Mouse (Mus musculus) heart, postnatal 14 days (tissue): ENCODE data around the gene Ripk3. TPM values are rescaled to one million over a fixed set of nuclear protein-coding genes. Genes with fewer than 3 reads are reported as not detected.

Experiments
- DNase-seq, 2 experiments: peaks; one replicate each; pipeline ENCODE4 v3.0.0; 2021 to 2022
- intact Hi-C: fragments of 180-260 bp; cut with DNase I; formaldehyde crosslinking; loops from one replicate; pipeline ENCODE4 v1.15.1; 2025
- long read RNA-seq, 2 experiments: library from polyadenylated mRNA; stranded (forward); transcript quantifications; one replicate each; pipeline ENCODE4 v2.0.0; 2021
- total RNA-seq, 2 experiments: library from RNA; stranded (reverse); gene quantifications; 2 replicates each; pipeline ENCODE4 v1.2.3; 2021

The Ripk3 gene
- 1 to 10 TPM; 4.4 to 6.1 TPM for total RNA-seq
- long read RNA-seq, experiment 1, transcript Ripk3-201 (10 exons, 1,892 nt) = major isoform, 8 of 10 reads
- long read RNA-seq, experiment 1, partial matches to known transcripts = 1 of 10 reads
- long read RNA-seq, experiment 1, other reads (novel, unspliced or antisense) = 1 of 10 reads
- long read RNA-seq, experiment 2, partial matches to known transcripts = 1 of 4 reads
- long read RNA-seq, experiment 2, other reads (novel, unspliced or antisense) = 0 of 4 reads

DNA sequence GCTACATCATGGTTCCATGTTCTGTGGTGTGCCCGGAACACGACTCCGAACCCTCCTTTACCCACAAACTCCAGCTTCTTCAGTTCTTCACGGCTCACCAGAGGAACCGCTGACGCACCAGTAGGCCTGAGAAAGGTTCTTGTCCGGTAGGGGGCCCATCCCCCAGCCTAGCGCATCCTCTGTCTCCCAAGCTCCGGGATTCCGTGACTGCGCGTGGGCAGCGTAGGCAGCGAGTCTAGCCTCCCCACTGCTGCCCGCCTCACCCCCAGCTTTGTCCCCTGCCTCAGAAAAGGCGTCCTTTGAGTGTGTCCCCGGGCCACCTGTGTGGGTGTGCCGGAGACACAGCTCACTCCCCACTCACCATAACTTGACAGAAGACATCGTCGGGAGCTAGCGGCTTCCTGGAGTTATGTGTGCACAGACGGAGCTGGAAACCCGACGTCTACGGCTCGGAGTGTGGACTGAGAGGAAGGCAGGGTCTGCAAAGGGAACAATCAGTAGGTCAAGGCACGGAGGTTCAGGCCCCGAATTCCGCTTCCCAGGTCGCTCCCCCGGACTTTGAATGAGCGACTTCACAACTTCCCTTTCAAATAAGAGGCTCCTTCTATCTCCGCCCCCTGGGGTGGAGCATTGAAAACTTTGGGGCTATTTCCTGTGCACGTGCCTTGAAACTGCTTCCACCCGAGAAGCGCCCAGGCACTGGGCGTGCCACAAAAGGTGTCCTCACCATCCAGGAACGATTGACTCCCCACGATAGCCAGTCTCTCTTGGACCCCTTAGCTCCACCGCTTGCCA, at the start of gene Ripk3:
Gene Ripk3 (minus strand): TSS at position 610 of the 795 bp plus-strand sequence.
- DNase-seq = peak; percentile 36 to 44
- intact Hi-C loops = no loop called here

DNA sequence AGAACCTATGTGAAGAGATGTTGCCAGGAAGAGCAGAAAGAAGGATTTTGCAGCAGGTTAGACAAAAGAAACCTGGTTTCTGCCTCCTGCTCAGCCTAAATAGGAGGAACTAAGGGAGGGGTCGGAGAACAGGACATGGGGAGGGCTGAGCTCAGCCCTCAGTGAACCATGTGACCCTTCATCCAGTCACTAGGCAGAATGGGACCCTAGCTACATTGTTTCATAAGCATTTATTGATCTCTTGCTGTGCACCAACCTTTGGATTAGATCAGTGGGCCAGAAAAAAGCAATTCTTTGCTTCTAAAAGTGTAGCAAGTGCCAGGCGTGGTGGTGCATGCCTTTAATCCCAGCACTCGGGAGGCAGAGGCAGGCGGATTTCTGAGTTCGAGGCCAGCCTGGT, 49.6 kb upstream of the Ripk3 start:
- DNase-seq = no peak

DNA sequence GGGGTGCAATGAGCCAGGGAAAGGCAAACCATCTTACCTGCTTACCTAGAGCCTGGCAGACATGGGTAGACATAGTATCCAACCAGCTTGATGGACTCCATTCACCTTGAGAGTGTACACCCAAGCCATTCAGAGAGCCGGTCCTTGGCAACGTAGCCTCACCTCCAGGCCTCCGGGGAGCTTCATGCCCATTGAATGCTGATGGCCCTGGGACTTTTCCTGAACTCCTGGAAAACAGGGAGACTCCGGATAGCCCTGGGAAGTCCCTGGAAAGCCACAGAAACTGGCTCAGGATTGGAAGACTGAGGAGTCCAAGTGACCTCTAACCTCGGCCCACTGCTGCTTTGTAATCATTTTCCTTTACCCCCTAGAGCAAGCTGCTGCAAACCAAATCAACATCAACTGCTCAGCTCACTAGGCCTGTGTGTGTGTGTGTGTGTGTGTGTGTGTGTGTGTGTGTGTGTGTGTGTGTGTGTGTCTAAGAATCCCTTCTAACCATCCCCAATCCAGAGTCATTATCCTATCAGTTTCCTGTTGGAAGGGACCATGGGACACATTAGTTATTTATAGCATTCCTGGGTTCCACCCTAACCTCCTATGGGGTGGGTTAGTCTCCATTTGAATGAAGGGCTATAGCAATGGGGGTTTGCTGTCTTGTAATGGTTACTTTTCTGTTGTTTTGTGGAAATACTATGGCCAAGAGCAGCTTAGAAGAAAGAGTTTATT, 46.3 kb upstream of the Ripk3 start:
- no peak for DNase-seq
- intact Hi-C loops = no loop called here

More for the DNA sequence above, 49.6 kb upstream of the Ripk3 start:
- intact Hi-C loops = no loop called here

DNA sequence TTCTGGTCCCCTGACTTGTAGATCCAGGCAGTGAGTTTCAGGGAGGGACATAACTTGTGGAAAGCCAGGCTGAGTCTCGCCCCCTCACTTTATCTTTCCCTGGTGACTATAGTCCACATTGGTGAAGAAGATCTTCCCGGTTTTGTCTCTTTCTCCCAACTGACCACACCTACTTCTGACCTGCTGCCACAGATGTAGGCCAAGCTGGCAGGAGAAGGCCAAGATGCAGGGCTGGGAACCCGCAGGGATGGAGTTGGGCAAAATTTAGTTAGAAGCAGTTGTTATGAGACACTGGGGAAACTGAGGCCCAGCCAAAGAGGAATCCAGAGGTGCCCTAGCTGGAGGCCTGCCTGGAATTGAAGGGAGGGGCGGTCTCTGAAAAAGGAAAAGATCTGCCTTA, 44.5 kb upstream of the Ripk3 start:
- DNase-seq = no peak
- intact Hi-C loops = no loop called here

DNA sequence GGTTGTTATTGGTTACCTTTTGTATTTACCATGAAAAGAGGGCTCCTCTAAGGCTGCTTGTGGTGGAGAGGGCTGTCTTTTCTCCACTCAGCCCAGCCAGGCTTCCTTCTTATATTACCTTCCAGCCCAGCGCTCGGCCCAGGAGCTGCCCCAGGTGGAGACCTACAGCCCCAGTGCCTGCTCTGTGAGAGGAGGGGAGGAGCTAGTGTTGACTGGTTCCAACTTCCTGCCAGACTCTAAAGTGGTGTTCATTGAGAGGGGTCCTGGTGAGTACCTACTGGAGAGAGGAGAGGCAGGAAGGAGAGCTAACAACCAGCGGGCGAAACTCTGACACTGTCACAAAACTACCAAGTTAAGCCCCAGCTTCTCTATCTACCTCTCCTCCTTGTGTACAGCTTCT, 41.7 kb upstream of the Ripk3 start:
- intact Hi-C loops = no loop called here
- DNase-seq = no peak

DNA sequence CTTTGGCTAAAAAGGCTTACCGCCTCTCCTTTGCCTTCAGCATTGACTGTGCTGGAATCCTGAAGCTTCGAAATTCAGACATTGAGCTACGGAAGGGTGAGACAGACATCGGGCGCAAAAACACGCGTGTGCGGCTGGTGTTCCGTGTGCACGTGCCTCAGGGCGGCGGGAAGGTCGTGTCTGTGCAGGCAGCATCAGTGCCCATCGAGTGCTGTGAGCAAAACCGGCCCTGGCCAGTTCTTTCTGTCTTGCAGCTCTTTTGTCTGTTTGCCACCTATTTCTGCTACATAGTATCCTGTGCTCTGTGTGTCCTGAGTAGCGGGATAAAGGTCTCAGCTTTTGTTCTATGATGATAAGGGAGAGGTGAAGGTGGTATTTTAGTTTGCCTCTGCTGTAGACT, 41.2 kb upstream of the Ripk3 start:
- intact Hi-C loops = no loop called here
- no peak for DNase-seq

DNA sequence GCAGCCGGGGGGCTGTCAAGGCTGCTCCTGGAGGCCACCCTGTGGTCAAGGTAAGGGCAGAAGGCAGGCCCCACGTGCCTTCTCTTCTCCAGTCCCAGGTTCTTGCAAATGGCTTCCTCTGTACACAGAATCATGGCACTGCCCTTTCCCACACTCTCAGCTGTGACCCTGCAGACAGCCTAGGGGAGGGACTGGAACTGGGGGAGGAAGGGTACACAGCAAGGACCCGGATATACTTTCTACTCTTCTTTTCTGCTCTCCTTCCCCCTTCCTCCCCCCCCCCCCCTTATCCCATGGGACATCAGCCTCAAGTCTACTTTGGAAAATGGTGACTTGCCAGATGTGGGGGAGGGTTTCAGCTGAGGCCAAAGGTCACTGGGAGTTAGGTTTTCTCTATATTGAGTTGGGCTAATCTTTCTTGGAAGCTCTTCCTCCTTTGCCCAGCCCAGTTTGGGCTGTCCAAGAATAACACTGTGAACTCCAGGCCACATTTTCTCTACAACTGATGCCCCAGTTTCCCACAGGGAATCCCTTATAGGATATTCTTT, 40.1 kb upstream of the Ripk3 start:
- intact Hi-C loops = no loop called here
- peak in 1 of 2 experiments; percentile 42 for DNase-seq

DNA sequence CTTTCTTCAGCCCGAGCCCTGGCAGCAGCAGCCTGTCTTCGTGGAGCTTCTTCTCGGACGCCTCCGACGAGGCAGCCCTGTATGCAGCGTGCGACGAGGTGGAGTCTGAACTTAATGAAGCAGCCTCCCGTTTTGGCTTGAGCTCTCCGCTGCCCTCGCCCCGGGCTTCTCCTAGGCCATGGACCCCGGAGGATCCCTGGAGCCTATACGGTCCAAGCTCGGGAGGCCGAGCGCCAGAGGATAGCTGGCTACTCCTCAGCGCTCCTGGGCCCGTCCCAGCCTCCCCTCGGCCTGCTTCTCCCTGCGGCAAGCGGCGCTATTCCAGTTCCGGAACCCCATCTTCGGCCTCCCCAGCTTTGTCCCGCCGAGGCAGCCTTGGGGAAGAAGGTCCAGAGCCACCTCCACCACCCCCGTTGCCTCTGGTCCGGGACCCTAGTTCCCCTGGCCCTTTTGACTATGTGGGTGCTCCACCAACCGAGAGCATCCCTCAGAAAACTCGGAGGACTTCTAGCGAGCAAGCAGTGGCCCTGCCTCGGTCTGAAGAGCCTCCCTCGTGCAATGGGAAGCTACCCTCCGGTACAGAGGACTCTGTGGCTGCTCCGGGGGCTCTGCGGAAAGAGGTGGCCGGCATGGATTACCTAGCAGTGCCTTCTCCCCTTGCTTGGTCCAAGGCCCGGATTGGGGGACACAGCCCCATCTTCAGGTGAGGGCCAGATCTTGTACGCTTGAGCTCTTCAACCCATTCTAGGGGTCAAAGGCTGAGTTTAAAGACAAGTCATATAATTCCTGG, 38.1 kb upstream of the Ripk3 start:
- intact Hi-C loops = no loop called here
- peak in 1 of 2 experiments; percentile 28 for DNase-seq

DNA sequence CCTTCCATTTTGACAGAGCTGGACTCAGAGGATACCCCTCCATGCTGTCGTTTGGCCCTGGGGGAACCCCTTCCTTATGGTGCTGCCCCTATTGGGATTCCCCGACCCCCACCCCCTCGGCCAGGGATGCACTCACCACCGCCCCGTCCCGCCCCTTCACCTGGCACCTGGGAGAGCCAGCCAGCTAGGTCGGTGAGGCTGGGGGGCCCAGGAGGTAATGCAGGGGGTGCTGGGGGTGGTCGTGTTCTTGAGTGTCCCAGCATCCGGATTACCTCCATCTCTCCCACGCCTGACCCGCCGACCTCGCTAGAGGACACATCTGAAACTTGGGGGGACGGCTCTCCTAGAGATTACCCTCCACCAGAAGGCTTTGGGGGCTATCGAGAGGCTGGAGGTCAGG, 37.5 kb upstream of the Ripk3 start:
- intact Hi-C loops = no loop called here
- DNase-seq = peak in 1 of 2 experiments; percentile 6

DNA sequence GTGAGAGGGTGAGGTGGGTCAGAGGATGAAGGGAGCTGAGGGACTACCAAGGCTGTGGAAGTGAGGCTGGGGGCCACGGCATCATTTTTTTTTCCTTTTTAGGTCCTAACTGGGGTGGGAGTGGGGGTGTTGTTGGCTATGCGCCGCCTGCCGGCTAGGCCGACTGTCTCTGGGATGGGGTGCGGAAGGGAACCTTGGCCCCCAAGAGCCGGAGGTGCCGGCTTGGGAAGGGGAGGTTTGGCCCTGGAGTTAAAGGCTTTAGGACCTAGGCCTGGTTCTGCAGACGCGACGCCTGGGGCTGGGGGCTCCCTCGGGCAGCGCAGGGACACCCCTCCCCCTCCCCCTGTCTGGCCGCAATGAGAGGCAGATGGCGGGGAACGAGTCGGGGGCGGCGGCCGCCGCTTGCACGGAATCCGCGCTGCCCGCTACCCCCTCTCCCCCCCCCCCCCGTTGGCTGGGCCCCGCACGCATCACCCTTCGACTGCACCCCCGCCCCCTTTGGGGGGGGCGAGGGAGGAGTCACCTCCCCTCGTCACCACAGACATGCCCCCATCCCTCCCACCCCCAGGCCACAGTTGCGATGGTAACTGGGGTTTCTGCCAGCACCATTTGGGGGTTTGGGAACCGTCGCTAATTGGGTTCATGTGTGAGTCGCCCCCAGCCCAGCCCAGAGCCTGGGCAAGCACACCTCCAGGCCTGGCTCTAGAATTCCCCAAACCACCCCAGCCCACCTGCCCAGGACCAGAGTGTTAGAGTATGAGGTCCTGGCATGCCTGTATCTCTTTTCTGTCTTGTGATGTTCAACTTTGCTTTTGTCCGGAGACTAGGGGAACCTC, 36.8 kb upstream of the Ripk3 start:
- DNase-seq = peak; percentile 43 to 55
- intact Hi-C loops = no loop called here

DNA sequence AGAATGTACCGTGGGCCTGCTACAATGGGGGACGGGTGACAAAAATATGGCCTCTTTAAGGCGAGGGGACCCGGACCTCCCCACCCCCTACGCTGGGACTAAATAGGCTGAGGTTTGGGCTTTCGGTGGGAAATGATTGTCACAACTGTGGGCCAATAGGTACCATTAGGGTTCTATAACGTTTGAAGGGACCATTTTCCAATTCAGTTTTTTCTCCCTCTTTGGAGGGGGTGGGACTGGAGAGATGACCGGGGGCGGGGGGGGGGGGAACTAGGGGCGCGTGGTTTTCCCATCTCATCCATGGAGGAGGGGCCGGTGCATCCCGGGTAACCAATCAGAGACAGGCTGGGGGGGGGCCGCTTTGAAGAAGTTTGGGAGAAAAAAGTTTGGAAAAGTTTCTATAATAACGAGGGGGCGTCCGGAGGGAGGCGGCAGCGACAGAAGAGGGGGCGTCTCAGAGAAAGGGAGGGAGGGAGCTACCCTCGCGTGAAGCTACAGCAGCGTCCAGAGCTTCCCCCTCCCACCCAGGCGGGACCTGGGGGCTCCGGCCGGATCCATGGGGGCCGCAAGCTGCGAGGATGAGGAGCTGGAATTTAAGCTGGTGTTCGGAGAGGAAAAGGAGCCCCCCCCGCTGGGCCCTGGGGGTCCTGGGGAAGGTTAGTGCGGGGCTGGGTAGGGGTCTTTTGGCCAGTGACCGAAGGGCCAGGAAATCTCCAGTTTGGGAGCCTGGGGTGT, 36.0 kb upstream of the Ripk3 start:
- intact Hi-C loops = no loop called here
- peak; percentile 45 to 57 for DNase-seq

DNA sequence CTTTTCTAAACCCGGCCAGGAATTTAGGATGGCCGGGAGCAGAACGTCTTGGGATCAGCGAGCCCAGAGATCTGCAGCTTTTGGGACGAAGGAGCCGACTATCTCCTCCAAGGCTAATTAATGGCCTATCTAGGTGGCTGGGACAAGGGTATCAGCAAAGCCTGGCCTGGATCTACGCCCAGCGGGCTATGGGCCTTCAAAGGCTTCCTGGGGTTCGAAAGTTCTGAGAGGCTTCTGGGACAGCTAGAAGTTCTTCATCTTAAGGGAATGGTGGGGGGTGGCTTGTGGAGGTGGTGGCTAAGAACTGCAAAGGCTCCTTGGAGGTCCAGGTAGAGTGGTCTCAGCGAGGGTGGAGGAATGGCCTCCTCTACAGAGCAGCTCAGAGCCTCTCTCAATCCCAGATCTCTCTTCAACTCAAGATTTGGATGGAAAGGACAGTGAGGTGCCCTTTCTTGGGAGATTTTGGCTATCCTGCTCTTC, 35.4 kb upstream of the Ripk3 start:
- DNase-seq = peak; percentile 55 to 58

DNA sequence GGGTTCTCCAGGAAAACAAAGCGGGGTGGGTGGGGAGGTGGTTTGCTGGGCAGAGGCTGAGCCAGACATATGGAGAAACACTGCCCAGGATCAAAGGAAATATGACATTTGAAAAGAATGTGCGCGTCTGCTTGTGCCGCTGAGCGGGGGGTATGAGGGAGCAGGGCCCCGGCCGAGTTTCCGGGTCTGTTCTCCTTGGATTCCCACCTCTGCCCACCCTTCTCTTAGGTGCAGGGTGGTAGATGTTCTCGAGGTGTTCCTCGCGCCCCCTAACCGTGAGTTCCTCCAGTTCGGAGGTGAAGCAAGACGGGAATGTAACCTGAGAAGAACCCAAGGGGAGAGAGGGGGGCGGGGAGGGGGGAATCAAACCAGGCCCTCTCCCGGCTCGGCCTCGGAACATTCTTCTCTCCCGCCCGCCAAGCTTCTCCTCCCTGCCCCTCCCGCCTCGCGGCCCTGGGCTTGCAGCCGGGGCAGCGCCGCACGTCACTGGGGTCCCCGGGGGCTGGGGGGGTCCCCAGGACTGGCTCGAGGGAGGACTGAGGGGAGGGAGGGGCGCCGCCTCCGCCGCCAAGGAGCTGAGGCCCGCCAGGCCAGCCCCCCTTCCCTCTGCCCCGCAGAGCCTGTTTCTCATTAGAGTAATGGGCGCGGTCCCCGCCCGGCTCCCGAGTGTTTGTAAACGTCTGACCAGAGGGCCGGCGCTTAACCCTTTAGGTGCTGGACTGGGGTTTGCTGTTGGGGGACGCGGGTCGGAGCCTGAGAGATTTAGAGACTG, 34.5 kb upstream of the Ripk3 start, which contains the start of gene Nfatc4:
Gene Nfatc4 (plus strand): TSS at position 154 of the 772 bp plus-strand sequence.
- intact Hi-C loops = loop anchor here (1.0 to 2.0 kb wide), 4 partner anchors 32 to 95 kb away; partner anchors contain the start of genes Adcy4 and Nynrin
- peak; percentile 89 to 90 for DNase-seq

More for the DNA sequence above, 35.4 kb upstream of the Ripk3 start:
- intact Hi-C loops = no loop called here

DNA sequence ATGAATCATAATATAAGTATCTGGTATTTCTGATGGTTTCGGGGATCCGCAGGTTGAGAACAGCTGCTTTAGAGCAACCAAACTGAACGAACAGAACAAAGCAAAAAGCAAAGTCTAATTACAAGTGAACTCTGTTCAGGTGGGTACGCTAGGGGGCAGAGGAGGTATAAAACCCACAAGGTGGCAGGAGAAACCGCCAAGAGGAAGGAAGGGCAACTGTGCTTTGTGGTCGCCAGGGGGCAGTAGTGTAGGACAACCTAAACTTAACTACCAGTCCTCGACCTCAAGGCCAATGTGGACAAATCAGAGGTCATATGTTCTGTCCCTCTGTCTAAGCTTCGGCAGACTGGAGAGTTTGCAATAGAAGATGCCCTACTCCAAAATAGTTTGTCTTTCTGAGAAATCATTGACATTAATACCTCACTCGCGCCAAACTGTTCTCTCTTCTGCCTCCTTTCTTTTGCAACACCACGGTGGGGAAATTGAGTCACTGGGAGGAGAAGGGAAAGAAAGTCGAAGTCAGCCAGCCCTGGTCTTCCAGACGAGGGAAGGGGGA, 33.8 kb upstream of the Ripk3 start:
- DNase-seq = peak; percentile 83 to 90
- intact Hi-C loops = loop anchor here (1.0 to 2.0 kb wide), 4 partner anchors 32 to 96 kb away; partner anchors contain the start of genes Adcy4 and Nynrin

DNA sequence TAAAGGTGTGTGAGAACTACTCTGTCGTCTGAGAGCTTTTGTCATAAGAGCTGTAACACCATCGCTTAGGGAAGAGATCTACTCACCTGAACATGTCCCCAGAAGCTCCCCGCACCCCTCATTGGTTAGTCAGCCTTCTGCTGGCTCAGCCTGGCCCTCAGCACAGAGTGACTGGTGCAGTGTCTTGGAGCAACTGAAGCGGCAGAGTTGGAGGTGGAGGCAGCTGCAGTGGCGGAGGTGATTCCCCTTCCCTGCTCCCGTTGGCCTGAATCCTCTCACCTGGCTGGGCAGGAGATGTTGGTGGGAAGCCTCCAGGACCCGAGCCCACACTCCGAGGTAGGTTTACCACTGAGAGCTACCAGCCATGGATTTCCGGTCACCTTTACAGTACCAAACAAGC, 31.9 kb upstream of the Ripk3 start:
- DNase-seq = no peak
- intact Hi-C loops = no loop called here

DNA sequence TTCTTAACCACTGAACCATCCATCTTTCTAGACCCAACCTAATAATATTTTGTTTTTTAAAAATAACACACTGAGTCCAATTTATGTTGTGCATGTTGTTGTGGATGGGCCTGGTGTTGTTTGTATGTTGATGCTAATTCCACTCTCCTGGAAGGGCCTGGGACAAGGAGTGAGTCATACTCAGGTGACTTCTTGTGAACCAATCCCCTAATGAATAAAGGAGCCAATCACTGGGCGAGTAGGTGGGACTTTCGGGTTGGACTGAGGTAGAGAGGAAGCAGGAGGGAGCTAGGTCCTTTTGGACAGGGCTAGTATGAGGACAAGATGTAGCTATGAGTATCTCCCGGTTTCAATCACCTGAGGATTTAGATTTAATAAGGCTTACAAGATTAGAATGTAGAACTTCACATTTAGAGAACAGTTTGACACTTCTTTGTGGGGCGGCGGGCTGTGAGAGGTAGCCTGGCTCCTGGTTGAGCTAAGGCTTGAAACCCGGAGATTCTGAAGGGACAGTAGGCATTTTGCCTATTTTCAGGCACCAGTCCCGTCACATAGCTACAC, 31.3 kb upstream of the Ripk3 start:
- intact Hi-C loops = no loop called here
- no peak for DNase-seq

DNA sequence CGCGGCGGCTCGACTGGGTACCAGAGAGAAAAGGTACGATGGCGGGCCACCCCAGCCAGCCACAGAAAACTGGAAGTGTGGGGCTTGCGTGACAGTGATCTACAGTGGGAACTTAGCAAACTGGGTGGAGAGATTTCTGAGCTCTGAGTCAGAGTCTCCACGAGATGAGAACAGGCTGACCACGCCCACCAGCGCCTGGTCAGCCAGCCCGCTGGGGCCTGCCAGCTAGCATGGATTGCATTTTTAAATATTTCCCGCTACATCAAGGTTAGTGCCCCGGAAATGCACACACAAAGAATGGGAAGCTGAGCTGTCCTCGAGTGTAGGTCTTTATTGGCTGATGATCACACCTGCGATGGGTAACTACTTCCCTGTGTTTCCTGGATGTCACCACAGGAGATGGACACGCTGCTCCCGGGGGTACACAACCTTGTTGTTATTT, 26.7 kb upstream of the Ripk3 start:
- DNase-seq = peak; percentile 51 to 69
- intact Hi-C loops = no loop called here
